Mouse (Mus musculus) central nervous system, embryonic 14 days (tissue): Measurements from ENCODE around the gene Gm17078. TPM values are rescaled to one million over a fixed set of nuclear protein-coding genes. Genes with fewer than 3 reads are reported as not detected.

Source experiments
- polyA plus RNA-seq: library from polyadenylated mRNA; depleted of rRNA; stranded (reverse); fragments of >200 nt; gene quantifications from 2 replicates; pipeline ENCODE4 v1.2.3, GENCODE M21; 2012; rRNA removed

The Gm17078 gene
- polyA plus RNA-seq: not detected in 2 replicates

GRCm38 (mm10) chr14:51611210-51611609 is at the start of gene Gm17078:
Gene Gm17078, minus strand, starts transcription at chr14:51611310.

GRCm38 (mm10) chr14:51635566-51635965 is 24.5 kb upstream of the Gm17078 start, which contains the start of gene Gm4181:
Gene Gm4181, minus strand, starts transcription at chr14:51635666.

GRCm38 (mm10) chr14:51592039-51592438 is 19.1 kb downstream of the Gm17078 start, which contains the start of gene Gm17174:
Gene Gm17174, minus strand, starts transcription at chr14:51592139.

GRCm38 (mm10) chr14:51573963-51574362 is 37.1 kb downstream of the Gm17078 start, which contains the start of gene Gm17175:
Gene Gm17175, minus strand, starts transcription at chr14:51574063.

Other genes with a start within 250 kb of the Gm17078 start
- not detected in 2 replicates for gene Gm7247, start 249.6 kb downstream of the Gm17078 start, polyA plus RNA-seq
- gene Vmn2r88, start 200.5 kb downstream of the Gm17078 start, polyA plus RNA-seq: not detected in 2 replicates
- not detected in 2 replicates for gene Vmn2r89, start 159.5 kb downstream of the Gm17078 start, polyA plus RNA-seq
- gene Gm5622, start 58.5 kb downstream of the Gm17078 start, polyA plus RNA-seq: not detected in 2 replicates
- not detected in 2 replicates for gene Gm17175, start 37.2 kb downstream of the Gm17078 start, polyA plus RNA-seq
- not detected in 2 replicates for gene Gm17174, start 19.2 kb downstream of the Gm17078 start, polyA plus RNA-seq
- gene Gm4181, start 24.4 kb upstream of the Gm17078 start, polyA plus RNA-seq: not detected in 2 replicates
- gene Gm17079, start 84.2 kb upstream of the Gm17078 start, polyA plus RNA-seq: not detected in 2 replicates
- not detected in 2 replicates for gene Gm5800, start 105.9 kb upstream of the Gm17078 start, polyA plus RNA-seq
- gene Ang4, start 162.3 kb upstream of the Gm17078 start, polyA plus RNA-seq: not detected in 2 replicates
- not detected in 2 replicates for gene AY358078, start 188.7 kb upstream of the Gm17078 start, polyA plus RNA-seq
- gene Ear6, start 242.4 kb upstream of the Gm17078 start, polyA plus RNA-seq: 0.16 and 0.19 TPM in 2 replicates